Mouse (Mus musculus) spleen, adult 2 months (tissue): ENCODE measurements at regions not wholly inside any gene's neighbourhood (a gene's known extent, or its start where the extent isn't known, plus 50 kb on each side); places are given as distances from the start of the nearest gene placed in this dataset.

Experiments used
- CTCF ChIP-seq: fragments of 200-500 bp; IDR thresholded peaks from 2 replicates; pipeline ENCODE4 v1.5.1; 2011; ENCODE audit warnings: mild to moderate bottlenecking, inconsistent platforms; ENCODE audit not compliant: insufficient read depth, insufficient read length, insufficient replicate concordance; ENCODE audit errors: extremely low read depth
- POLR2A ChIP-seq: fragments of 200-500 bp; IDR thresholded peaks from 2 replicates; pipeline ENCODE4 v1.6.1; 2011; ENCODE audit warnings: low read depth, low read length, inconsistent platforms

GRCm38 (mm10) chr2:146744396-146744795, 111.3 kb upstream of the Kiz start:
- no peak for TF ChIP-seq CTCF
- TF ChIP-seq POLR2A = no peak
